Mouse (Mus musculus): ENCODE results near the gene Atp2b4.

GRCm38 (mm10) chr1:133694301-133694700, 106.5 kb downstream of the Atp2b4 start:
- TF ChIP-seq CTCF (IDR thresholded peaks at IDR 0.05; ENCODE audit: extremely low read depth, insufficient read depth, insufficient read length, insufficient replicate concordance) = no peak
- TF ChIP-seq POLR2A (IDR thresholded peaks at IDR 0.05; ENCODE audit: low read depth, low read length) = no peak
